Mouse (Mus musculus) cerebellum, adult 11-12 months (tissue): ENCODE data around the gene Nanog.
A peak's percentile ranks its signal among the peaks of the same experiment; 100 is the strongest.
"Not testable (repeated sequence)": the region's sequence is repeated elsewhere in the genome, so short reads cannot be mapped to it uniquely, and the experiment has no call there.

Experiments
- DNase-seq: peaks from one replicate; pipeline ENCODE4 v3.0.0; 2022

The Nanog gene

GRCm38 (mm10) chr6:122707036-122707800, at the start of gene Nanog:
Gene Nanog (plus strand): TSS chr6:122707489.
- no peak for DNase-seq

GRCm38 (mm10) chr6:122657630-122658029, 49.7 kb upstream of the Nanog start:
- DNase-seq, result no peak

GRCm38 (mm10) chr6:122659567-122659966, 47.7 kb upstream of the Nanog start:
- DNase-seq, result no peak

- DNase-seq, result peak; percentile 29
Observed at GRCm38 (mm10) chr6:122660601-122661379, 46.5 kb upstream of the Nanog start.

GRCm38 (mm10) chr6:122662551-122663264, 44.6 kb upstream of the Nanog start:
- DNase-seq, result no peak

GRCm38 (mm10) chr6:122663596-122664206, 43.6 kb upstream of the Nanog start:
- DNase-seq, result no peak

- DNase-seq, result no peak
Observed at GRCm38 (mm10) chr6:122665866-122666265, 41.4 kb upstream of the Nanog start.

- DNase-seq, result no peak
Observed at GRCm38 (mm10) chr6:122667715-122668114, 39.6 kb upstream of the Nanog start.

- DNase-seq, result no peak
Observed at GRCm38 (mm10) chr6:122668823-122669222, 38.5 kb upstream of the Nanog start.

GRCm38 (mm10) chr6:122669406-122670200, 37.7 kb upstream of the Nanog start:
- DNase-seq, result peak; percentile 94

- DNase-seq, result peak; percentile 21
Observed at GRCm38 (mm10) chr6:122670201-122670551, 37.1 kb upstream of the Nanog start.

- DNase-seq, result no peak
Observed at GRCm38 (mm10) chr6:122670841-122671240, 36.4 kb upstream of the Nanog start.

- no peak for DNase-seq
Observed at GRCm38 (mm10) chr6:122672746-122673145, 34.5 kb upstream of the Nanog start.

GRCm38 (mm10) chr6:122682646-122683045, 24.6 kb upstream of the Nanog start:
- DNase-seq, result no peak

- no peak for DNase-seq
Observed at GRCm38 (mm10) chr6:122686709-122687108, 20.6 kb upstream of the Nanog start.

GRCm38 (mm10) chr6:122689411-122690055, 17.8 kb upstream of the Nanog start:
- DNase-seq, result no peak

GRCm38 (mm10) chr6:122690082-122690481, 17.2 kb upstream of the Nanog start:
- no peak for DNase-seq

- DNase-seq, result no peak
Observed at GRCm38 (mm10) chr6:122695398-122695797, 11.9 kb upstream of the Nanog start.

GRCm38 (mm10) chr6:122699628-122700027, 7.7 kb upstream of the Nanog start:
- not testable (repeated sequence) for DNase-seq

GRCm38 (mm10) chr6:122701816-122702215, 5.5 kb upstream of the Nanog start:
- DNase-seq, result no peak

- no peak for DNase-seq
Observed at GRCm38 (mm10) chr6:122702480-122703124, 4.7 kb upstream of the Nanog start.
